Mouse (Mus musculus) thymus, postnatal 0 days (tissue): ENCODE measurements around the gene Batf3. TPM values are rescaled to one million over a fixed set of nuclear protein-coding genes. Genes with fewer than 3 reads are reported as not detected.

Source experiments
- DNase-seq: peaks from one replicate; pipeline ENCODE4 v3.0.0-alpha.2; 2015; ENCODE audit warnings: low spot score
- polyA plus RNA-seq: library from polyadenylated mRNA; unstranded; fragments of >200 nt; fragmentation: Nextera tagmentation; extraction: Ambion mirVana; gene quantifications from 2 replicates; pipeline ENCODE4 v1.2.1, GENCODE M21; 2015

The Batf3 gene
- polyA plus RNA-seq = 3.2 and 3.6 TPM in 2 replicates

- DNase-seq = peak; percentile 24
Observed at GRCm38 (mm10) chr1:191097802-191098747, at the start of gene Batf3. Gene Batf3, plus strand, starts transcription at chr1:191097847.

DNA sequence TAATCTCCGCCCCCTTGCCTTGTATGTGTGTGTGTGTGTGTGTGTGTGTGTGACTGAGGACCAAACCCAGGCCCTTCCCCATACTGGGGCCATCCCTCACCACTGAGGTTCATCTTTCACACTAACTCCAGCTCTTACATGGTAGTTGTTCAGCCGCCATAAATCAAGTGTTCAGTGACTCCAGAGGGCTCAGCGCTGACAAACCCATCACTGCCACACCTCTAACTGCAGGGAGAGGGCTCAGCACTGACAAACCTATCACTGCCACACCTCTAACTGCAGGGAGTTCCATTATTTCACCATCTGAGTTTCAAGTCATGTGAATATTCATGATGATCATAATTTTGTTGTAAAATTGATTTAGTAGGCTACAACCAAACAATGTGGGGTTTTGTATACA, 44.1 kb upstream of the Batf3 start:
- no peak for DNase-seq

- no peak for DNase-seq
Observed at GRCm38 (mm10) chr1:191054870-191055532, 42.6 kb upstream of the Batf3 start.

DNA sequence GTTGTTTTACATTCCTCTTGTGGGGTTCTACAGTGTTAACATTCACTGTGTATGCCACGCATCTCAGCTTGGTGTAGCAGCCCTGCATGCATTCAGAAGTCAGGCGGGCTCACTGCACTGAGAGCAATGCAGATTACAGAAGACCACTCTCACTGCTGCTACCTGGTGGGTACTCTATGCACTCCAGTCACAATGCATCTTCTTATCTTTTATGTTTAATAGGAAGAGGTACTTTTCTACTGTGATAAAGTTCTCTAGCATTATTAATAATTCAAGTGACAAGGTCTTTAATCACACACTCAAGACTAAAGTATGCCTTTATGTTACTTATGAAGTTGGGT, 42.1 kb upstream of the Batf3 start:
- DNase-seq = no peak

DNA sequence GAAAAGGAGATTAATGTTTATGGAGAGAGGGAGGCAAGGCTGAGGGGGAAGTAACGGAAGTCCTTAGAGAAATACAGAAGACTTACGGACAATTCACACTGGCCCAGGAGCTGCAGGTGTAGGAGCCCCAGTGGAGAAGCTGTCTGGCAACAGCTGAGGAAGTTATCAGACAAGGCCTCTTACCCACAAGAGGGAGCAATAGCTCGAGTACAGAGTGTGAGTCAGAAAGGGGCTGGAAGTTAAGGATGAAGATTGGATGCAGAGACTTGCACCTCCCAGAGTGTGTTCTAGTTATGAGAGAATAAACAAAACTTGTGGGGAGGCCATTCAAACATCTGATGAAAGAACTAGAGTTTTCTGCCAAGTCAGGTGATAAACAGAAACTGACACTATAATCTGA, 40.2 kb upstream of the Batf3 start:
- no peak for DNase-seq

DNA sequence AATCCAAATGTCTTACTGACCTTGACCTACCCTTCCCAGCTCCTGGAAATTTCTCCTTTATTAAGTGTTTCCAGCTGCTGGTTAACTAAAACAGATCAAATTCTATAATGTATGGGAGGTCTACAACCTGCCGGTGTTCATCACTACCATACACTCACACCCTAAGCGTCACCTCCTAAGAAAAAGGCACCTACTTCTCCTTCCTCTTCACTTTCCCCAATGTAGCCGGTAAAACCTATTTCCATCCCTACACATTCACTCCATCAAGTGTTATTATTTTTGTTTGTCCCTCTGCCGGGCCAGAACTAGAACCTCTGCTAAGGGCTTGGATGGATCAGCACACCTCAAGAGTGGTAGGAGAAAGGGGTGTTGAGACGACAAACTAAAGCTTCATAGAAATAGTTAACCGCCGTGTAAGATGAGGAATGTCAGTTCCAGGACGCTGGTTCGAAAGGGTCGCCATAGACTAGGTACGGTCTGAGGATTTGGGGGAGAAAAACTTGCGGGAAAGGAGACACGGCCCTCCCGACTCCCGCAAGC, 35.3 kb upstream of the Batf3 start:
- DNase-seq = no peak

- DNase-seq = peak; percentile 87
Observed at GRCm38 (mm10) chr1:191062781-191063485, 34.7 kb upstream of the Batf3 start, which contains the start of the genes Tatdn3 and Nsl1. Gene Tatdn3, minus strand, starts transcription at chr1:191062932. Gene Nsl1, plus strand, starts transcription at chr1:191063012.

DNA sequence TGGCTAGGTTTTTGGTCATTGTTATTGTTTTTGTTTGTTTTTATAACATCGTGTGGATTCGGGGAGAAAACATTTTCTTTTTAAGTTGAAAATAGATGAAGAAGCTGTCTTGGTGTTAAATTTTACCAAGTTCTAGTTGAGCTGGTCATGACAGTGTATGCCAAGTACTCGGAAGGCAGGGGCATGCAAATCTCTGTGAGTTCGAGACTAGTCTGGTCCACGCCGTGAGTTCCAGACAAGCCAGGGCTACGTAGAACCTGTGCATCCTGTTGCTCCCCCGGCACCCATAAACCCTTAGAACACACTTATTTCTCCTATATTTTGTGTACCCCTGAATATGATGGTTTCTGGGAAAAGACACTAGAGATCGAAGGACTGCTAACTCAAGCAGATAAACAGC, 33.9 kb upstream of the Batf3 start:
- no peak for DNase-seq

GRCm38 (mm10) chr1:191064535-191064934, 33.1 kb upstream of the Batf3 start:
- DNase-seq = no peak

- no peak for DNase-seq
Observed at GRCm38 (mm10) chr1:191065188-191065587, 32.5 kb upstream of the Batf3 start.

DNA sequence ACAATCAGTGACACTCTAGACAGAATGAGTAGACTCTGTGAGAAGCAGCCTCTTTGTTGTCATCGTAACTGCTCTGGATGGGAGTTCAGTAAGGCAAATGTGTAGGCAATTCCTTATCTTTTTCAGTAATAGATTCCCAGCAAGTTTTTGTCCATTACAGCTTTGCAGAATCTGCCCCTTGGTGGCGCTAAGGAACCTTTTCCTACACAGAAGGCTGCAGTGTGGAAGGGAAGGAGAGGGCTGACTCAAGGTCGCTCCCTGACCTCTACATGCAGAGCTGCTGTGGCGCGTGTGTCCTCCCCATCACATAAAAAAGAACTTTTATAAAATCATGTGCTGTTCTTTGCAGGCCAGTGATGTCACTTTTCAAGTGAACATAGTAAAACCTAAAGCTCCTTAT, 29.3 kb upstream of the Batf3 start:
- no peak for DNase-seq

GRCm38 (mm10) chr1:191070259-191070658, 27.4 kb upstream of the Batf3 start:
- no peak for DNase-seq

- DNase-seq = no peak
Observed at GRCm38 (mm10) chr1:191071613-191072012, 26.0 kb upstream of the Batf3 start.

DNA sequence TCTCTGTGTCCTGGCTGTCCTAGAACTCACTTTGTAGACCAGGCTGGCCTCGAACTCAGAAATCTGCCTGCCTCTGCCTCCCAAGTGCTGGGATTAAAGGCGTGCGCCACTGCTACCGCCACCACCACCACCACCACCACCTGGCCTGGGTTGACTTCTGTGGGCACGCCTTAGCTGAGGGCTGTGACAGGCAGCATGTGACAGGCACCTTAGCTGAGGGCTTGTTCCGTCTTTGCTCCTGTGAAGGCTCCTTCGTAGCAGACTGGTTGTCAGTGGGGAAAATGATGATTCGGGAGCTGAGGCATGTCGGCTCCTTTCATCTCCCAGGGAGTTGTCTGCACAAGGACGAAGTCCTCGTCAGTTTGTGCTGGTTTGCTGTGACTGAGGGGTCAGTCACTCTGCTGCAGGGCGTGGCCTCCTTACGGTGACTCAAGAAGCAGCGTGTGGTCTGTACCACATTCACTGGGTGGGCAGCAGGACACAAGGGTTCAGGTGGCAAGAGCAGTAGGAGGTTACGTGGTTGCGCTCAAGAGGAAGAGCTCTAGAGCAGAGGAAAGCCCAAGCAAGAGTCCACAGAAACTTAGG, 25.2 kb upstream of the Batf3 start:
- DNase-seq = no peak

DNA sequence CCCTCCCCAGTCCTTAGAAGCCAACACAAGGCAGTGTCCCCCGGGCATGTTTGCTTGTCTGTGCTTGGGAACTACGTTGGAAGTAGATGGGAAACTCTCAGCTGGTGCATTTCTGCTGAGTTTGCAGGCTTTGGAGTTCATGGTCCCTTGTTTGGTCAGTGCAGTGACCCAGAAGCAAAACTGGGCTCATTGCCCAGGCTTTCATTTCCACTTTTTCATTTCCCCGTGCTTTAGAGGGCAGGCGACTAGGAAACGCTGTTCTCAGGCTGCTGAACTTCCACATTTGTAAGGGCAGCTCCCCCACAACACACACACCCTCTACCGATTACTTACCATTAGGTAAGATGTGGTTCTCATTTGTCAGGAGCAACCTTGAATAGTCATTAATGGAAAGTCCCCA, 24.6 kb upstream of the Batf3 start:
- DNase-seq = no peak

DNA sequence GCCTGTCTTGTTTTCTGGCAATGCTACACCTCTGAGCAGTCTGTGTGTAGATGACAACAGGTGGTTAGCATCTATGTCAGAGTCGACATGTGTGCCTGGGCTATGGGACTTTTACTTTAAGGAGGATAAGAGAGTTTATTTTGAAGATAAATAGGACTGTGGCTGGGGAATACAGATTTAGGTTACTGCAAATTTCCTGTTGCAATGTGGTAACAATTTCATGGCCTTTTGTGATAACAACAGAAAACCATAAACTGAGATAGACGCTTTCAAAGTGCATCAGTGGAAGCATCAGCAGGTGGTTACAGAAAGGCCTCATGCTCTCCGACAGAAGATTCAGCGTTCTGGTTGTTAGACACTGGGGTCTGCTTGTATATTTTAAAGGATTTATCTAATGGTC, 24.2 kb upstream of the Batf3 start:
- DNase-seq = no peak

DNA sequence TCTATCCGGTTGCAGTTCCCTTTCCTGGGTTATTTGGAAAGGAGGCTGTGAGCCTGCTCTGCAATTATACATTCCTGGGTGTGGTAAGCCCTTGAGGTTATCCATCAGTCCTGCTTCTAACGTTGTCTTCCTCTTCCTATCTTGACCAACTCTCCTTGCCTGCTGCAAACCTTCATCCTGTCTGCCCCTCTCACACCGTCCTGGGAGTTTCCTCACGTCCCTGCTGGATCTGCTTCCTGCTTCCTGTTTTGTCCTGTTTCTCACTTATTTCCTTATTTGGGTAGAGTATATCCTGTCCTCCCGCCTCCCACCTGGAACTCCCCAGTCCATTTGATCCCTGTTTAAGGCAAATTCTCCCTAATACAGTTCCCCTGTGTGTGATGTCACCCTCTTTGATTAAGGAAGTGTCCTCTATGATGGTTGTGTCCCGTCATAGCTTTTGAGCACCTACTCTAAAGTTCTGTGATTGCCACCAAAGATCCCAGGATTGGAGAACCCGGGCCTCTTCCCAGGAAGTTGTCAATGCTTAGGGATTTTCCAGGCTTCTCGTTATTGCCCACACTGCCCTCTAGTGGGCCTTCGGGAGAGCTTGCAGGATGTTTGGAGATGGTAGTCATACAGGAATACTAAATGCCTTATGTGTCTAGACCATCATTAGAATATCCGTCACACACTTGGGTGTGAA, 22.3 kb upstream of the Batf3 start:
- DNase-seq = no peak

DNA sequence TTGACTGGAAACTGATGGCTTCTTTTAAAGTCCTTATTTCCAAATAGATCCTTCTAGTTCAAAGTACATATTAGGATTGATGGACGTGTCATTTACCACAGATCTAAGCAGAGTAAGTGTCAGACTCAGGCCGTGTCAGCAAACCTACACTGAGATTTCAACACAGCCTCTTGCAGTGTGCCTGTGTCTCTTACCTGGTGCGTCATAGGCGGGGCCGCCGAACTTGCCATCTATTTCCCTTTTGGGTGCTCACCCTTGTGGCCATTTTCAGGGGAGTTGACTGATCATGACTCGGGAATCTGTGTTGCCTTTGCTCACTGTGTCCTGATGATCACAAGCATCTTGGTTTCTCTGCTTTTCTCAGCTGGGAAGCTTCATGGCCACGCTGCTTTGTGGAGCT, 14.4 kb upstream of the Batf3 start:
- DNase-seq = no peak

DNA sequence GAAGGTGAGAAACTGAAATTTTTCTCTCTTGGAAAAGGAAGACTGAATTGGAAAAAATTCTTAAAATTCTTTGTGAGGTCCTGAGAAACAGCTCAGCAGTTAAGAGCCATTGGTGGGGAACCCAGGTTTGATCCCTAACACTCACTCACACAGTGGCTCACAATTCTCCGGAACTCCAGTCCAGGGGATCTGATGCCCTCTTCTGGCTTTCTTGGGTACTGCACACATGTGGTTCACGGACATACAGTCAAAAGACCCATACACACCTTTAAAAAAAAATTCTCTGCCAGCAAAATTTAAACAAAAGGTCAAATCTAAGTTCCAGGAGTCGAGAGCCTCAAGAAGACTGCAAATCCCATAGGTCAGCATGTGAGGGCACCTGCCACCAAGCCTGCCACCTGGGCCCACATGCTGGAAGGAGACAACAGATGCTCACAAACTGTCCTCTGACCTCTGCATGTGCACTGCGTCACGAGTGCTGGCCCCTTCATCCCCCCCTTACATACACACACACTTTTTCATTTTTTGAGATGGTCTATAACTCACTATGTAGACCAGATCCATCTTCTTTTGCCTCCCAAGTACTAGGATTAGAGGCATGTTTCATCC, 12.6 kb upstream of the Batf3 start:
- DNase-seq = peak; percentile 31

- no peak for DNase-seq
Observed at GRCm38 (mm10) chr1:191085597-191085996, 12.1 kb upstream of the Batf3 start.
